Mouse (Mus musculus) G1E (cell line): ENCODE measurements around the gene Inka1. TPM values are rescaled to one million over a fixed set of nuclear protein-coding genes. Genes with fewer than 3 reads are reported as not detected.

Source experiments
- ATAC-seq: 2 replicates; pipeline ENCODE4 v1.8.0; 2016; ENCODE audit warnings: mild to moderate bottlenecking; ENCODE audit not compliant: insufficient number of reproducible peaks, poor library complexity, low FRiP score, severe bottlenecking; ENCODE audit errors: extremely low read depth
- DNase-seq: peaks from one replicate; pipeline ENCODE4 v3.0.0; 2012; ENCODE audit warnings: low spot score
- H3K27me3 ChIP-seq: 2 replicates; pipeline ENCODE4 v1.6.1; 2012; ENCODE audit warnings: mild to moderate bottlenecking, low read length, inconsistent platforms; ENCODE audit not compliant: insufficient read depth
- H3K36me3 ChIP-seq: replicated peaks from 2 replicates; pipeline ENCODE3; 2012; ENCODE audit warnings: mild to moderate bottlenecking, inconsistent platforms
- H3K4me1 ChIP-seq: 2 replicates; pipeline ENCODE4 v1.6.1; 2012; ENCODE audit warnings: low read depth, low read length, inconsistent platforms, mixed read lengths; ENCODE audit not compliant: insufficient read depth
- H3K4me3 ChIP-seq: 2 replicates; pipeline ENCODE4 v1.5.1; 2012; ENCODE audit warnings: low read depth, mild to moderate bottlenecking, inconsistent platforms, low read length, moderate library complexity, mixed read lengths
- H3K9me3 ChIP-seq: replicated peaks from 2 replicates; pipeline ENCODE4 v1.6.1; 2012; ENCODE audit warnings: inconsistent platforms
- CTCF ChIP-seq: IDR thresholded peaks from 2 replicates; pipeline ENCODE4 v1.5.1; 2012; ENCODE audit warnings: low read depth, low read length, inconsistent platforms, mixed read lengths
- GATA1 ChIP-seq: IDR thresholded peaks from 2 replicates; pipeline ENCODE4 v1.6.1; 2012; ENCODE audit warnings: borderline replicate concordance, low read length, inconsistent platforms, mixed read lengths
- GATA2 ChIP-seq: IDR thresholded peaks from 2 replicates; pipeline ENCODE4 v1.6.1; 2012; ENCODE audit warnings: low read depth, low read length, inconsistent platforms, borderline replicate concordance
- POLR2AphosphoS5 ChIP-seq: IDR thresholded peaks from 2 replicates; pipeline ENCODE4 v1.6.1; 2012; ENCODE audit warnings: low read depth, low read length, inconsistent platforms; ENCODE audit not compliant: insufficient replicate concordance
- TAL1 ChIP-seq: conservative IDR thresholded peaks from 2 replicates; pipeline ENCODE4 v1.6.1; 2012; ENCODE audit warnings: low read depth, low read length, inconsistent platforms, mixed read lengths
- polyA plus RNA-seq: library from polyadenylated mRNA; stranded (reverse); fragments of >175 nt; gene quantifications from 2 replicates; pipeline ENCODE4 v1.2.3, GENCODE M21; 2012
- total RNA-seq, 2 experiments: library from RNA; stranded (forward) in 1 of 2; stranded (reverse) in 1 of 2; fragments of 200-1000 nt in 1 of 2; fragments of >200 nt in 1 of 2; fragmentation: Nextera tagmentation in 1 of 2; gene quantifications; 2 replicates each; pipeline ENCODE4 v1.2.3; 2014 to 2017

Inka1 gene
- total and polyA plus RNA-seq, 3 experiments = 24.6 to 75.6 (median 74.4) TPM

GRCm38 (mm10) chr9:107986376-107986775 lies 697 bp upstream of the Inka1 start:
- Histone ChIP-seq H3K4me3 (peak overlapping the region; percentile 83), H3K9me3 (no peaks in the 10 kb centered on the region), H3K27me3 (0 out of 2 replicates have a peak, but pooled peaks cover 4% of the 10 kb centered on the region), H3K36me3 (peaks cover 37% of the 10 kb centered on the region), H3K4me1 (peaks cover 69% of the 10 kb centered on the region)
- ATAC-seq (no peak), DNase-seq (no peak)
- TF ChIP-seq POLR2AphosphoS5 (no peak), GATA1 (no peak), CTCF (peak; percentile 62), GATA2 (peak; percentile 79; the same call in 1 of the 2 replicates)

GRCm38 (mm10) chr9:107984754-107985055 lies 974 bp downstream of the Inka1 start:
- Histone ChIP-seq H3K27me3 (no peaks in the 10 kb centered on the region), H3K4me3 (peak overlapping the region; percentile 83), H3K9me3 (no peaks in the 10 kb centered on the region), H3K4me1 (peaks cover 79% of the 10 kb centered on the region), H3K36me3 (peaks cover 54% of the 10 kb centered on the region)
- DNase-seq (no peak), ATAC-seq (no peak)
- TF ChIP-seq POLR2AphosphoS5 (no peak), GATA2 (no peak), GATA1 (no peak), CTCF (no peak), TAL1 (no peak)

GRCm38 (mm10) chr9:107984052-107984753 lies 1.5 kb downstream of the Inka1 start:
- no peak for DNase-seq
- TF ChIP-seq POLR2AphosphoS5 (no peak; the same call in 1 of the 2 replicates), GATA2 (no peak), TAL1 (no peak), CTCF (no peak)
- ATAC-seq = no peak
- Histone ChIP-seq H3K36me3 (peaks cover 59% of the 10 kb centered on the region), H3K27me3 (no peaks in the 10 kb centered on the region), H3K4me1 (peaks cover 81% of the 10 kb centered on the region), H3K4me3 (peak overlapping the region; percentile 83), H3K9me3 (no peaks in the 10 kb centered on the region)

- DNase-seq = peak; percentile 62
- TF ChIP-seq POLR2AphosphoS5 (0 out of 2 replicates have a peak, but pooled peaks have one; percentile 8), GATA2 (no peak), GATA1 (no peak), TAL1 (no peak), CTCF (no peak)
- Histone ChIP-seq H3K9me3 (no peaks in the 10 kb centered on the region), H3K36me3 (peaks cover 66% of the 10 kb centered on the region), H3K27me3 (no peaks in the 10 kb centered on the region), H3K4me1 (peaks cover 87% of the 10 kb centered on the region), H3K4me3 (peak overlapping the region; percentile 83)
- peak; percentile 46 for ATAC-seq
Measured at GRCm38 (mm10) chr9:107983421-107983890, 2.2 kb downstream of the Inka1 start.

GRCm38 (mm10) chr9:107982681-107983346 lies 2.9 kb downstream of the Inka1 start, which contains the start of gene Gm20661:
TSS of gene Gm20661 (plus strand) at chr9:107983058.
- Histone ChIP-seq H3K36me3 (peaks cover 72% of the 10 kb centered on the region), H3K4me3 (peak within 1 kb of the TSS; percentile 83), H3K4me1 (peaks cover 91% of the 10 kb centered on the region), H3K27me3 (no peaks in the 10 kb centered on the region), H3K9me3 (no peaks in the 10 kb centered on the region)
- peak; percentile 84 for DNase-seq
- TF ChIP-seq TAL1 (peak; percentile 90), GATA1 (no peak)
- peak; percentile 69 for ATAC-seq

- DNase-seq (no peak), ATAC-seq (no peak)
- H3K9me3 ChIP-seq = no peaks in the 10 kb centered on the region
- no peaks in the 10 kb centered on the region for H3K27me3 ChIP-seq
- H3K36me3 ChIP-seq = peaks cover 81% of the 10 kb centered on the region
- H3K4me1 ChIP-seq = peaks cover 93% of the 10 kb centered on the region
- peak overlapping the region; percentile 83 for H3K4me3 ChIP-seq
- TF ChIP-seq TAL1 (no peak), POLR2AphosphoS5 (no peak)
Measured at GRCm38 (mm10) chr9:107981684-107982605, 3.7 kb downstream of the Inka1 start.
